In the genomic region with DNA sequence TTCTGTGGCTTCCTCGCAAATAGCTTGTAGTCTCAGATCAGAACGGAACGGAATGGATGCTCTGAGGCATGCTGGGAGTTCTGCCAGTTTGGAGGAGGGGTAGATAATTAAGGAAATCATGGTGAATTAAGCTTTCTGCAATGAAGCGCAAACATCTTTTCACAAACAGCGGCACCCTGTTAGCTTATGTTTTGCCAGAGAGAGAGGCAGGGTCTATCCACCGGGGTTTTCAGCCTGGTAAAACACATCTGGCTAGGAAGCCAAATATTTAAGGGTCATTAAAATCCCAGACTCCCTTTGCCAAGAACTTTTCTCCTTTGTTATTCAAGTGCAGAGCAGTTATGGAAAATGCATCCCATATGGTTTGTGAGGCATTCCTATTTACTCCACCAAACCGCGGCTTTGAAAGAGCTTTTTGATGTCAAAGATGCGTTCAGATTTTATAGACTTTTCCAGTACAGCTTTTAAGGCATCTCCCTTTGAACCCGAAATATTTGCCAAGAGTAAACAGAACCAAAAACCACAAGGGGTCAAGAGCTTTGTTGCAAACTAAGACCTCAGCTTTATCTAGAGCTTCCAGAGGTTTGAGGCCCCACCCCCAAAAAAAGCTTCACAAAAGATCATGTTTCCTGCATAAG, we compare ENCODE assay signal across 8 mouse cellular contexts.
DNase-seq lines count a peak whose midpoint lies in the region; ATAC-seq and TF ChIP-seq lines count a peak whose summit lies in the region.
"Had no signal": no experiment of that assay in that cellular context is flagged by ENCODE, and none has a peak within 500 bp of the region (broad histone marks: within the 10 kb centered on the region; RNA-seq: fewer than 3 reads in every experiment).

No protein-coding gene starts in this region.

- H3K4me2 ChIP-seq in embryonic facial prominence, embryonic 13.5 days, result no peak overlapping the region
- no peak overlapping the region for H3K4me2 ChIP-seq in lung, postnatal 0 days (replicated peaks; ENCODE audit: low read depth, low read length)

- H3K9ac ChIP-seq in embryonic facial prominence, embryonic 13.5 days, result no peak overlapping the region
- no peak overlapping the region for H3K9ac ChIP-seq in lung, postnatal 0 days (replicated peaks; ENCODE audit: low read depth)

- no peak overlapping the region for H3K4me3 ChIP-seq in left cerebral cortex, adult 2 months
- no peak overlapping the region for H3K4me3 ChIP-seq in embryonic facial prominence, embryonic 13.5 days
- no peak overlapping the region for H3K4me3 ChIP-seq in lung, postnatal 0 days (ENCODE audit: low read depth, low read length)

- intact Hi-C loops in left cerebral cortex, postnatal 14 days (cut with DNase I), result no loop called here
- intact Hi-C loops in left cerebral cortex, adult 2 months (cut with DNase I), result no loop called here

- TF ChIP-seq EP300 in lung, postnatal 0 days (IDR thresholded peaks at IDR 0.05), result no peak

- no peak for TF ChIP-seq CTCF in left cerebral cortex, adult 2 months (IDR thresholded peaks at IDR 0.05)
- no peak for TF ChIP-seq CTCF in lung, postnatal 0 days (IDR thresholded peaks at IDR 0.05)

- H3K4me1 ChIP-seq in embryonic facial prominence, embryonic 13.5 days, result peaks cover 60% of the 10 kb centered on the region
- peaks cover 11% of the 10 kb centered on the region for H3K4me1 ChIP-seq in lung, postnatal 0 days (ENCODE audit: insufficient read depth, low read depth, low read length)

- WGBS in embryonic facial prominence, embryonic 13.5 days, result 19% methylated on average over 10 of the region's 10 CpGs
- WGBS in lung, postnatal 0 days, result 24% methylated on average over 10 of the region's 10 CpGs

- H3K27ac ChIP-seq in left cerebral cortex, adult 2 months, result no peak overlapping the region
- H3K27ac ChIP-seq in embryonic facial prominence, embryonic 13.5 days, result peak overlapping the region; percentile 95
- H3K27ac ChIP-seq in lung, postnatal 0 days (ENCODE audit: low read length), result peak overlapping the region; percentile 68

- no peaks in the 10 kb centered on the region for H3K27me3 ChIP-seq in embryonic facial prominence, embryonic 13.5 days
- no peaks in the 10 kb centered on the region for H3K27me3 ChIP-seq in lung, postnatal 0 days (replicated peaks; ENCODE audit: insufficient read depth, low read length)

- H3K36me3 ChIP-seq in embryonic facial prominence, embryonic 13.5 days, result no peaks in the 10 kb centered on the region
- H3K36me3 ChIP-seq in lung, postnatal 0 days (ENCODE audit: insufficient read depth, low read length), result no peaks in the 10 kb centered on the region

- peak; percentile 65 for ATAC-seq in embryonic facial prominence, embryonic 13.5 days (ENCODE audit: insufficient number of reproducible peaks, insufficient read depth, low FRiP score, low TSS enrichment, low read depth)
- ATAC-seq in lung, postnatal 0 days, result peak; percentile 44; the same call in 1 of the 2 replicates

- peak; percentile 5 to 42 for DNase-seq in left cerebral cortex, postnatal 14 days (ENCODE audit: low spot score in 2 of 2)
- no peak for DNase-seq in left cerebral cortex, adult 2 months (ENCODE audit: extremely low spot score in 1 of 2, low spot score in 2 of 2)
- peak; percentile 50 for DNase-seq in hindlimb bud, embryonic 11.5 days (ENCODE audit: extremely low spot score, low read depth, low spot score)
- peak; percentile 70 for DNase-seq in lung, postnatal 0 days (ENCODE audit: low spot score)
- no peak for DNase-seq in frontal cortex, postnatal 36 days (ENCODE audit: low spot score in 2 of 2)
- no peak for DNase-seq in cerebellum, adult 8-10 months
- DNase-seq: thymus, postnatal 4 days had no signal

- no peaks in the 10 kb centered on the region for H3K9me3 ChIP-seq in embryonic facial prominence, embryonic 13.5 days
- no peaks in the 10 kb centered on the region for H3K9me3 ChIP-seq in lung, postnatal 0 days (ENCODE audit: low read length)

Comparison
In these comparisons a context has a peak if more than half of its experiments do, and no peak if none do; other contexts are left out.
1. DNase-seq: peak in left cerebral cortex, postnatal 14 days (2 of 2), hindlimb bud, embryonic 11.5 days (single experiment) and lung, postnatal 0 days (single experiment); none in left cerebral cortex, adult 2 months (0 of 2), frontal cortex, postnatal 36 days (0 of 2) and cerebellum, adult 8-10 months (single experiment).